Mouse (Mus musculus) monocyte, adult 5-6 weeks (primary cell): ENCODE measurements around the gene Ttc1. TPM values are rescaled to one million over a fixed set of nuclear protein-coding genes. Genes with fewer than 3 reads are reported as not detected.
A peak's percentile ranks its signal among the peaks of the same experiment; 100 is the strongest.

Experiments used
- ATAC-seq: fragments of 153-309, 156-312 bp; replicated peaks from 2 replicates; pipeline ENCODE4 v1.8.0; 2017; ENCODE audit warnings: mild to moderate bottlenecking; ENCODE audit not compliant: low TSS enrichment, insufficient number of reproducible peaks, severe bottlenecking, poor library complexity, low FRiP score
- total RNA-seq: library from RNA; stranded (forward); fragments of 200-1000, 200-491, 200-594 nt; gene quantifications from 3 replicates; pipeline ENCODE4 v1.2.3, GENCODE M21; 2017

The Ttc1 gene
- total RNA-seq, 1 experiment from 2014 or later: 54.8 TPM

DNA sequence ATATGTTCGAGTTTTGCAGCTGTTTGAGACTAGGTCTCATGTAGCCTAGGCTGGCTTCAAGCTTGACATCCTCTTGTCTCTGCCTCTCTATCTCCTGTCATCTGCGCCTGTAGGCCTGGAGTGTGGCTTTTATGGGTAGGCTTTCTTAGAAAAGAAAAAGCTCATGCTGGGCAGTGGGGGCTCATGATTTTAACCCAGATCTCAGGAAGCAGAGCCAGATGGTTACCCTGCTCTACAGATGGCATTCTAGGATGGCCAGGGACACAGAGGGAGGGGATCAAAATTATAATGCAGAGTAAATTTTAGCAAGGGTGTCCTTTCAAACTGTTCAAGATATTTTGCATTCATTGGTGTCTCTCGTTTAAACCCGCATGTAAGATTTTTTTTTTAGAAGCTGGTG, 35.6 kb downstream of the Ttc1 start:
- no peak for ATAC-seq

- no peak for ATAC-seq
Measured at GRCm38 (mm10) chr11:43708409-43708808, 39.4 kb downstream of the Ttc1 start.

GRCm38 (mm10) chr11:43705751-43706150, 42.1 kb downstream of the Ttc1 start:
- ATAC-seq: no peak

DNA sequence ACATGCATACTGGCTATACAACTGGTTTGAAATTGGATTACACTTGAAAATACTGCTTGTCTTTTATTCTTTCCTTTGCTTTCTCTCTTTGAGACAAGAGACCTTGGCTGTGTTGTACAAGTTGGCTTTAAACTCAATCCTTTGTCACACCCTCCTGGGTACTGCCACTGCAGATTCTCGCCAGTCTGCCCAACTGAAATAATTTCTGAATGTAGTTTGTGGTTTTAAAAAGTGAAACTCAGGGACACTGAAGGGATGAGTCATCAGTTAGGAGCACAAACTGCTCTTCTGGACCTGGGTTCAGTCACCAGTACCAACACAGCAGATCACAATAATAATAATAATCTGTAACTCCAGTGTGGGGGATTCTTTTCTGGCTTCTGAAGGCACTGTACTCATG, 44.3 kb downstream of the Ttc1 start:
- no peak for ATAC-seq

GRCm38 (mm10) chr11:43700291-43700690, 47.5 kb downstream of the Ttc1 start:
- no peak for ATAC-seq

GRCm38 (mm10) chr11:43698621-43699020, 49.2 kb downstream of the Ttc1 start:
- no peak for ATAC-seq

DNA sequence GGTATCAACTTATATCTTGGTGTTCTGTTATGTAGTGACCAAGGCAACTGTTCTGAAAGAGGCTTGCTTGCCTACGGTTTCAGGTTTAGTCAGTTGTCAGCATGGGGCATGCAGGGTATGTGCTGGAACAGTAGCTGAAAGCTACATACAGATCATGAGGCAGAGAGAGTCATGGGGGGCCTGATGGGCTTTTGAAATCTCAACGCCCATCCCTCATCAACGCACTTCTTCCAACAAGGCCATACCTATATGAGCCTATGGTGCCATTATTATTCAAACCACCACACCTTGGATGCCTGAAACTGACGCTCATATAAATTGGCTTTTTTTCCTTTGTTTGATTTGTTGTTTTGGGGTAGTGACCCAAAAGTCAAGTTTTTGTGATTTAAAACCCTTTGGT, 51.2 kb downstream of the Ttc1 start:
- no peak for ATAC-seq

GRCm38 (mm10) chr11:43688850-43689249, 59.0 kb downstream of the Ttc1 start:
- no peak for ATAC-seq

DNA sequence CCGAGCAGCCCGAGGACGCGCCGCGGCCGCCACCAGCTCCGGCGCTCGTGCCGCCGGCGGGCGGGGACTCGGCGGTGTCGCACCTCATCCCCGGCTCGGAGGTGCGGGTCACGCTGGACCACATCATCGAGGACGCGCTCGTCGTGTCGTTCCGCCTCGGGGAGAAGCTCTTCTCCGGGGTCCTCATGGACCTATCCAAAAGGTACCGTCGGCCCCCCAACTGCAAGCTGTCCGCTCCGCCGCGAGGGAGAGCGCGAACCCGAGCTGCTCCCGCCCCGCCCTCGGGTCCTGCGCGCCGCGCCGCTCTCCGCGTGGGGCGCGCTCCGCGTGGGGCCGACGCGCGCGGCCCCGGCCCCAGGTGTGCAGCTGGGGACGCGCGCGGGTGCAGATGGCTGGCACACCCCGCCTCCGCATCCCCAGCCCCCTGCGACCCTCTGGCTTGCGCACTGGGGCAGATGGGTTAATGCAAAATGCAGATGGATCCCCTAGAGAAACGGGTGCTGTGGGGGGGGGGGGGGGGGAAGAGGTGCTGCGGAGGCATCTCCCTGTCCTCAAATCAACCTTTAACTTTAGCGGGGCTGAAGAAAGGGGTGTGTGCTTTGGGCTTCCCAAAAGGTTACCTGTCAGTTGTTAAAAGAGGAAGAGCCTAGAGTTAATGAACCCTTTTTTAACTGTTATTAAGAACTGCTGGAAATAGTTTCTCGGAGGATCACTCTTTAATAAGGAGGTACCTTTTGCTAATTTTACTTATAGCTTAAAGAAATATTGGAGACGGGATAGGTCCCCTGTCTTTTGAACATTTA, 65.2 kb downstream of the Ttc1 start:
- ATAC-seq: no peak

DNA sequence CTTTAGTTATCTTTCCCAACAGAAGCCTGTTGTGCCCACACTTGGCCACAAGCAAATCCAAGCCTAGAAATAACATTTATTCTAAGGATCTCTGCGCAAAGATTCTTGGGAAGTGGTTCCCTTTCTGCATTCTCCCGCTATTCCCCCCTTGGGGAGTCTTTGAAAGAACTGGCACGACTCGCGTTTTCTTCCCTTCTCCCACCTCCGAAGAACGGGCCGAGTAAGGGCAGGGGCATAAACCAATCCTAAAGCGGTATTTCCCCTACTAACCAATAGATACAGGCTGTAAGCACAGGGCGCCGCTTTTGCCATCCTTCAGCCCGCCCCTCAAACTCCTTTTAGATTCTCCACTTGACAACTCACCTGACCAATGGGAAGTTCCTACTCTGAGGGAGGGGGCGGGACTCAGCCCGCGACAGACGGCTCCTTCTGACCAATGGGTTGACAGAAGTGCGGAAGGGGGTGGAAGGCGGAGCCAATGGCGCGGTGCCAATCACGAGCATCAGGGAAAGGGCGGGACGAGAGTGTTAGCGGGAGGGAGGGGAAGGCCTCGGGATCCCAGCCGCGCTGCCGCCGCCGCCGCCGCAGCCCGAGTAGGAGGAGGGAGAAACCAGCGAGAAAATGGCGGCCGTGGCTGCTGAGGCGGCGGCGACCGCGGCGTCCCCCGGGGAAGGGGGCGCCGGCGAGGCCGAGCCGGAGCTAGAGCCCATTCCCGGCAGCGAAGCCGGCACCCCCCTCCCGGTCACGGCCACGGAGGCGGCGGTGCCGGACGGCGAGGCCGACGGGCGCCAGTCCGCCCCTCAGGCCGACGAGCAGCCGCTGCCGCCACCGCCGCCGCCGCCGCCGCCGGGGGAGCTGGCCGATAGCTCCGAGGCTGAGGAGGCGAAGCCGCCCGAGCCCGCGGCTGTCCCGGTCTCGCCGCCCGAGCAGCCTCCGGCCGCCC, 66.1 kb downstream of the Ttc1 start, which contains the start of gene Pwwp2a:
Gene Pwwp2a, plus strand, starts transcription at position 527 of the 943 bp plus-strand sequence.
- ATAC-seq: peak; percentile 99

Other genes starting within 250 kb of the Ttc1 start
- not detected in 3 replicates for gene Ccnjl, start 219.2 kb downstream of the Ttc1 start, total RNA-seq
- gene 4933415A04Rik, start 161.0 kb downstream of the Ttc1 start, total RNA-seq: not detected in 3 replicates
- gene Fabp6, start 146.5 kb downstream of the Ttc1 start, total RNA-seq: not detected in 3 replicates
- gene Pwwp2a, start 66.0 kb downstream of the Ttc1 start, total RNA-seq: 18.9 to 56.5 TPM (median 21.2 TPM) in 3 replicates
- gene Adra1b, start 153.2 kb upstream of the Ttc1 start, total RNA-seq: not detected in 3 replicates